Mouse (Mus musculus) midbrain, embryonic 10.5 days (tissue): ENCODE measurements around the gene Gxylt2. TPM values are rescaled to one million over a fixed set of nuclear protein-coding genes. Genes with fewer than 3 reads are reported as not detected.

ENCODE experiments used
- DNase-seq: peaks from one replicate; pipeline ENCODE4 v3.0.0-alpha.2; 2017; ENCODE audit warnings: low spot score
- H3K27ac ChIP-seq: fragments of 300-500 bp; sonication (generic); replicated peaks from 2 replicates; pipeline ENCODE4 v1.5.1; 2016; ENCODE audit warnings: mild to moderate bottlenecking
- H3K27me3 ChIP-seq: fragments of 300-500 bp; sonication (generic); 2 replicates; pipeline ENCODE4 v1.6.1; 2016; ENCODE audit warnings: low read depth, mild to moderate bottlenecking; ENCODE audit not compliant: poor library complexity, severe bottlenecking
- H3K36me3 ChIP-seq: fragments of 300-500 bp; sonication (generic); 2 replicates; pipeline ENCODE4 v1.6.1; 2016; ENCODE audit warnings: mild to moderate bottlenecking, moderate library complexity
- H3K4me1 ChIP-seq: fragments of 300-500 bp; sonication (generic); 2 replicates; pipeline ENCODE4 v1.6.1; 2016
- H3K4me3 ChIP-seq: fragments of 300-500 bp; sonication (generic); 2 replicates; pipeline ENCODE4 v1.5.1; 2016; ENCODE audit warnings: mild to moderate bottlenecking, moderate library complexity
- H3K9me3 ChIP-seq: fragments of 300-500 bp; sonication (generic); replicated peaks from 2 replicates; pipeline ENCODE4 v1.6.1; 2016; ENCODE audit warnings: mild to moderate bottlenecking
- WGBS: fragments of 180-500 bp; shearing (Covaris S2); methylation state at CpG from one replicate; pipeline ENCODE4 v1.1.7; 2016; 5-methylcytosine and 5-hydroxymethylcytosine counted together
- polyA plus RNA-seq: library from polyadenylated mRNA; unstranded; fragments of >200 nt; fragmentation: Nextera tagmentation; extraction: Ambion mirVana; gene quantifications from 2 replicates; pipeline ENCODE4 v1.2.1, GENCODE M21; 2016

The Gxylt2 gene
- polyA plus RNA-seq, 1 experiment from 2014 or later = 1.4 TPM

DNA sequence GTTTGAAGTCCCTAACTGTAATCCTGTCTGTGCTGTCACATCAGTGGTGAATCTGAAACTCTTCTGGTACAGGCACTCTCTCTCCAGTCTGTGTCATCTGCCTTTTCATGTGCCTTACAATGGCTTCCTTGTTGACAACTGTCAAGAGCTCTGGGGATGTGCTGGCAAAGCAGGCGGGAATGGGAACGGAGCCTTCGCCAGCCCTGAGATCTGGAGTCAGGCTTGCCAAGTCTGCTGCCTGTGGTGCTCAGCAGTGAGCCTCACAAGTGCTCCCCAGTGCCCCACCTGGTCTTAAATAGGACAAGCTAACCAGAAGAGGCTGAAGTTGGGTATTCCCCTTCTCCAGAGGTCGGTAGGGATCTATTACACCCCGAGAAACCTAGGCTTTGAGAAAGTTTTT is 3.8 kb upstream of the Gxylt2 start:
- no peaks in the 10 kb centered on the region for H3K9me3 ChIP-seq
- peaks cover 18% of the 10 kb centered on the region for H3K4me1 ChIP-seq
- H3K4me3 ChIP-seq = no peak overlapping the region
- no peak overlapping the region for H3K27ac ChIP-seq
- no peak for DNase-seq
- 73% methylated on average over 5 of the region's 5 CpGs for WGBS
- no peaks in the 10 kb centered on the region for H3K36me3 ChIP-seq
- peaks cover 40% of the 10 kb centered on the region for H3K27me3 ChIP-seq

DNA sequence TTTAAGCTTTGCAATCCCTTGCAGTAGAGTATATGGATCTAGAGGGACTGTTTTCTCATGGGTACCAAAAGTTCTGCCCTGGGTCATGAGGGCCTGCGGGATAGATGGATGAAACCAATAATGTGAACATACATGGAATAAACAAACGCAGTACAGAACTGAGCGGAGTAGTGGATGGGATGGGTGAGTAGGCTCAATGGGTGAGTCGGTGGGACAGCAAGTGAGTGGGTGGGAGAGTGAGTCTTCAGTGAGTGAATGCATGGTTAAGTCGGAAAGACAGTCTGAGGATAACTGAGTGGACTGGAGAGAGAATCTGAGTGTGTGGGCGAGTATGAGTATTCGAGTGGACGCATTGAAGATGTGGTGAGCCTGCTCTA is 349 bp upstream of the Gxylt2 start:
- peak overlapping the region; percentile 83; the same call in 1 of the 2 replicates for H3K27ac ChIP-seq
- no peak for DNase-seq
- no peaks in the 10 kb centered on the region for H3K9me3 ChIP-seq
- peaks cover 27% of the 10 kb centered on the region for H3K4me1 ChIP-seq
- peaks cover 70% of the 10 kb centered on the region for H3K27me3 ChIP-seq
- 47% methylated on average over 8 of the region's 8 CpGs for WGBS
- H3K4me3 ChIP-seq = peak overlapping the region; percentile 85
- H3K36me3 ChIP-seq = no peaks in the 10 kb centered on the region

DNA sequence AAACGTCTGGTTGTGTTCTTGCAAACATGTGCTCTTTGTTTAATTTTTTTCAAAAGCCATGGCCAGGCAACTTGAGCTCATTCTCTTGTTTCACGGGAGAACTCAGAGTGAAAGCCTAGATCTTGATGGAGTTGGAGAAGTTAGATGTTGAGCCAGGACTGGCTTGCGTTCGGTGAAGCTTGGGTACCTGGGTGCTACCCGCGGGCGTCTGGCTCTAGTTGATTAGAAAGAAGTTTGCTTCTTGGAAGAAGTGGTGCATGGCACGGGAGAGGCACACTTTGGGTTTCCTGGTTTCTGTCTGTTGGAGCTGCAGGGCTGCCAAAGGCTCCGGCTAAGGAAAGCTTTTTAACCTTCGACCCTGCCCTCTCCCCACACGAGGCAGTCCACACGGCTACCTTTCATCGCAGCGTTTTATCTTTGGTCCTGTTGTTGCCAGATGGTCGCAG is 855 bp downstream of the Gxylt2 start:
- Histone ChIP-seq H3K9me3 (no peaks in the 10 kb centered on the region), H3K27me3 (peaks cover 70% of the 10 kb centered on the region), H3K36me3 (no peaks in the 10 kb centered on the region), H3K4me3 (peak overlapping the region; percentile 85), H3K4me1 (peaks cover 31% of the 10 kb centered on the region), H3K27ac (peak overlapping the region; percentile 83; the same call in 1 of the 2 replicates)
- WGBS = 2% methylated on average over 15 of the region's 15 CpGs
- DNase-seq = peak; percentile 50

DNA sequence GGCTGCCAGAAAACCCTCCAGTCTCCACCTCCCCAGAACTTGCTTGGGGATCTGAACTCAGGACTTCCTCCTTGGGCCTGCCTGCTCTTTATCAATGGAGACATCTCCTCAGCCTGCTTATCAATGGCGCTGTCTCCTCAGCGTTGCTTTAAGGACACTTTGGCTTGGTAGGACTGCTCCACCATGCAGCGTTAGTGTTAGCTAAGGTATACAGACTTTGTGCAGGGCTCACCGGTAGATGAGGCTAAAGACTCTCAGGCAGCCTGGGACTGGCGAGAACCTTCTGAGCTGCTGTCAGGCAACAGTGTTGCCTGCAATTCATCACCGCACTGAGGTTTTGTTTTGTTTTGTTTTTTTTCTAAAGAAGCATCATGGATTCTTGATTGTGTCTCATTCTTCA is 2.3 kb downstream of the Gxylt2 start:
- no peak for DNase-seq
- WGBS = 84% methylated on average over 6 of the region's 6 CpGs
- Histone ChIP-seq H3K9me3 (no peaks in the 10 kb centered on the region), H3K27me3 (peaks cover 67% of the 10 kb centered on the region), H3K27ac (no peak overlapping the region), H3K4me1 (peaks cover 31% of the 10 kb centered on the region), H3K36me3 (no peaks in the 10 kb centered on the region), H3K4me3 (no peak overlapping the region)

DNA sequence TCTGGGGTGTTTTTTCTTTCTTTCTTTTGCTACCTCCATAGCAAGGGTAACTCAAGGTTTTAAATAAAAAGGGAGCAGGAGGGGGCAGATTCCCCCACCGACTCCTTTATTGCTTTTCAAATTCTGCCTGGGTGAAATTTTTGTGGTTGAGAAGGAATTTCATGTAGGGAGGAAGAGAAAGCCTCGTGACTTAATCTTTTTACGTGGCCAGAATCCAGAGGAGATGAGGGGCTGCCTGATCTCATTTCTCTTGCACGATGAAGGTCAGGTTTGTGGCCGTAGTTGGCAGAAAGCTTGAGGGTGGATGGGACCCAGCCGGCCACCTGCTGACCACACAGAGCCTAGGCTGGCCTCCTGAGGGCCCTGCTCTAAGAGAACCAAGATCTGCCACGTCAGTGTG is 3.0 kb downstream of the Gxylt2 start:
- Histone ChIP-seq H3K36me3 (no peaks in the 10 kb centered on the region), H3K4me1 (peaks cover 31% of the 10 kb centered on the region), H3K27me3 (peaks cover 62% of the 10 kb centered on the region), H3K9me3 (no peaks in the 10 kb centered on the region), H3K27ac (no peak overlapping the region), H3K4me3 (no peak overlapping the region)
- no peak for DNase-seq
- WGBS = 65% methylated on average over 7 of the region's 7 CpGs

DNA sequence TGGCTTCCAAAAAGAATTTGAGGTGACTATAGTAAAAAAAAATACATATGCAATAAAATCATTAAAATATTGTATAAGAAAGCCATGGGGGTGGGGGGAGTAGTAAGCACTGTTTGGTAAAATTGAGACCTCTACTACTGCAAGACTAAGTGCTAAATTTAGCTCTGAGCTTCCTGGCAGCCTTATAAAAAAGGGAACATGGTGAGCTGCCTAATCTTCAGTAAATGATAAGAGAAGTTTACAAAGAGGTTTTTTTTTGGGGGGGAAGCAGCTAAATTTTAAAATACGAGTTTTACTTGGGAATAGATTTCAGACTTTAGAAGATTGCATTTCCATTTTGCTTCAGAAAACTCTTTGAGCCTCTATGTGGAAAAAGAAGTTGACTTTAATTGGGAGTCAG is 3.7 kb downstream of the Gxylt2 start:
- Histone ChIP-seq H3K9me3 (no peaks in the 10 kb centered on the region), H3K36me3 (no peaks in the 10 kb centered on the region), H3K4me1 (peaks cover 31% of the 10 kb centered on the region), H3K4me3 (no peak overlapping the region), H3K27me3 (peaks cover 55% of the 10 kb centered on the region), H3K27ac (no peak overlapping the region)
- DNase-seq = no peak
- 83% methylated on average over 1 of the region's 1 CpGs for WGBS

DNA sequence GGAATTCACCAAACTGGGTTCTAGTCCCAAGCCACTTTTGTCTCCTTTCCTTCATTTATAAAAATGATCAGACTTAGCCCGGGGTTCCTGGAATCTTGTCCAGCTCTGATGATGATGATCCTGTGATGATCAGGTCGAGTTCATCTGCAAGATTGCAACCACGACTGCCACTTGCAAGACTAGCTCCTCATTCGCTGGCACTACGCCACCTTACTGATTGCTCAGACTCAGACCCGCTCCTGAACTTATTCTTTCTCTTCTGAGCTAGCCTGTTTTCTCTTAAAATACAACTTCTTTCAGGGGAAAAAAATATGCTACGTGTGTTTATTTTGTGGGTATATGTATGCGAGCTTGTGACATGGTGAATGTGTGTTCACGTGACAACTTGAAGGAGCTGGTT is 4.5 kb downstream of the Gxylt2 start:
- Histone ChIP-seq H3K4me1 (peaks cover 31% of the 10 kb centered on the region), H3K27me3 (peaks cover 50% of the 10 kb centered on the region), H3K27ac (no peak overlapping the region), H3K4me3 (no peak overlapping the region), H3K36me3 (no peaks in the 10 kb centered on the region), H3K9me3 (no peaks in the 10 kb centered on the region)
- DNase-seq = no peak
- 83% methylated on average over 9 of the region's 9 CpGs for WGBS

DNA sequence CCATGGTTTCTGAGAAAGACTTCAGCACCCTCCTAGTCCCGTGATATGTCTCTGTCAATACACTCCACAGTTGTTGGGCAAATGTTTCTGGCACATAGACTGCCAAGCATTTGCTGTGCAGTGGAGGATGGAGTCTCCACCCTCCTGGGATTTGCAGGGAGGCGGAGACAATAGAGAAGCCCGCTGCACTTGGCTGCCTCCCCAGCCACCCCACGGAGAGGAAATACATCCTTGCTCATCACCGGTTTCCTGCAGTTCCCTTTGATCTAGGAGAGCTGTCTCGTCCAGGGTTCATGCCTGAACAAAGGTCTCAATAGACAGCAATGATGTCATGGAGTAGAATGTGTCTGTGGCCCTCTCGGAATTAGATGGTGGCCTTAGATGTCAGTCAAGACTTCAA is 4.9 kb downstream of the Gxylt2 start:
- WGBS = 22% methylated on average over 7 of the region's 7 CpGs

DNA sequence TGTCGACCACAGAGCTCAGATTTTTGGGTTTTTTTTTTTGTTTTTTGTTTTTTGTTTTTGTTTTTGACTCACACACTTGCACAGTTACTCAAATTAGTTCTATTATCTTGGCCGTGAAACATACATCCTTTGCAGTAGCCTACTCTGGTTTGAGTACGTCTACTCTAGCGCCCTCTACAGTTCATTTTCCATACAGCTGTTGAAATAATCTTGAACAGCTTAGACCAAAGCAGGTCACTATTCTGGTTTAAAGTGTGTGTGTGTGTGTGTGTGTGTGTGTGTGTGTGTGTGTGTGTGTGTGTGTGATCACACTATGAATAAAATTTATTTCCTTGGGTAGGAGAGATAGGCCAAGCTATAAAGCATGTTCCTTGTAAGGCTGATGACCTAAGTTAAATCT is 5.6 kb downstream of the Gxylt2 start:
- Histone ChIP-seq H3K27ac (no peak overlapping the region), H3K9me3 (no peaks in the 10 kb centered on the region), H3K4me3 (no peak overlapping the region), H3K4me1 (peaks cover 19% of the 10 kb centered on the region), H3K36me3 (no peaks in the 10 kb centered on the region), H3K27me3 (peaks cover 38% of the 10 kb centered on the region)
- WGBS = 36% methylated on average over 4 of the region's 4 CpGs
- DNase-seq = no peak

More for the DNA sequence above, 4.9 kb downstream of the Gxylt2 start:
- DNase-seq = peak; percentile 58
- Histone ChIP-seq H3K27me3 (peaks cover 45% of the 10 kb centered on the region), H3K36me3 (no peaks in the 10 kb centered on the region), H3K4me3 (no peak overlapping the region), H3K9me3 (no peaks in the 10 kb centered on the region), H3K27ac (no peak overlapping the region), H3K4me1 (peaks cover 26% of the 10 kb centered on the region)

DNA sequence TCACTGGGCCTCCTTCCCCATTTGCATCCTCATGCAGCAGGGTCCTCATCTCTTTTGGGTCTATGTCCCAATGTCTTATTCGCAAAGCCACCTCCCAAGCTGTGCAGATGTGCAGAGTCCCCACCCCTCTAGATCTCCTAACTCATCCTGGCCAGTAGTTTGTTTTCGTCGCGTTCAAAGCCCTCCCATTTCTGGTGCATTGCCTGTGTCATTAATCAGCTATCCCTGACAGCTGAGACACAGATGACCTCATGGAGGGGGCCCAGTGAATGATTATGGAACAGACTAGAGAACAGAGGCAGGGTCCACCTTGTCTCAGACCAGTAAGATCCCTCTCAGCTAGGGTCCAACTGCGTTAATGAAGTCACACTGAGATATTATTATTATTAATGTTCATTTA is 6.3 kb downstream of the Gxylt2 start:
- Histone ChIP-seq H3K36me3 (no peaks in the 10 kb centered on the region), H3K27ac (no peak overlapping the region), H3K4me1 (peaks cover 12% of the 10 kb centered on the region), H3K27me3 (peaks cover 31% of the 10 kb centered on the region), H3K4me3 (no peak overlapping the region), H3K9me3 (no peaks in the 10 kb centered on the region)
- no peak for DNase-seq
- WGBS = 90% methylated on average over 5 of the region's 5 CpGs

DNA sequence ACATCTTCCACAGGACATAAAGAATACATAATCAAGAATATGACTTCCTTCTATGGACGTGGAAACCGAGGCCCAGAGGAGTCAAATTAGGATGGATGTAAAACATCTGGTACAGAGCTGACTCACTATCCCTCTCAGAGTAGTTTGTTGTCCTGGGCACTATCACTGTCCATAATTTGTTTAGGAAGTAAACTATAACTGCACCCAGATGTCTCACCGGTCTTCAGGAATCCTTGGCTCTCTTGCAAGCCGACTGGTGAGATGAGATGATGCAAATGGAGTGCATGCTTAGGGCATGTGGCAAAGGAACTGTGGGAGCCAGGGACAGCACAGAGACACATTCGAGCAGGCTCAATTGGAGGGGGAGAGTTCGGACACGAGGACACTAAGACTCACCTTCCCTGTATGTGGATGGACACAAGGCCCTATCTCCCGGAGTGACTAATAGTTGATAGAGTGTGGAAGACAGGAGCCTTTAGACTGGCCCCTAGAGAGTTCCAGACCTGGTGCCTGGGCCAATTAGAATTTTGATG is 10.8 kb downstream of the Gxylt2 start:
- H3K4me1 ChIP-seq = no peaks in the 10 kb centered on the region
- no peak overlapping the region for H3K4me3 ChIP-seq
- H3K27me3 ChIP-seq = peaks cover 3% of the 10 kb centered on the region; the same call in 1 of the 2 replicates
- H3K9me3 ChIP-seq = no peaks in the 10 kb centered on the region
- 86% methylated on average over 8 of the region's 8 CpGs for WGBS
- H3K36me3 ChIP-seq = no peaks in the 10 kb centered on the region
- DNase-seq = no peak
- no peak overlapping the region for H3K27ac ChIP-seq

DNA sequence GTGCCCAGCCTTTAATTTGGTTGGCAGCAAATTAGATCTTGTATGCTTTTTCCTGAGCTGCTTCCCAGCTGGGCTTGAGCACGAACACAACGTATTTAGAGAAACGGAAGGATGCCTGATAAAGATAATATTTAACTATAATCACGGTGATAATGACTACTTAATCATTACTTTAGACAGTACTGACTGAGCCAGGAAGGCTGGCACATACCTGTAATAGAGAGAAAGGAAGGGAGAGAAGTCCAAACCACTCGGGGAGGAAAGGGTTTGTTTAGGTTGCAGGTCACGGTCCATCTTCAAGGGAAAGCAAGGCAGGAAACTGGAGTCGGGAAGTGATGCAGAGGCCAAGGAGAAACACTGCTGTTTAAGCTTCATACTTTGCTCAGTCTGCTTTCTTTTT is 11.6 kb downstream of the Gxylt2 start:
- H3K4me3 ChIP-seq = no peak overlapping the region
- H3K27ac ChIP-seq = no peak overlapping the region
- DNase-seq = no peak
- no peaks in the 10 kb centered on the region for H3K9me3 ChIP-seq
- no peaks in the 10 kb centered on the region for H3K36me3 ChIP-seq
- H3K27me3 ChIP-seq = peaks cover 3% of the 10 kb centered on the region
- H3K4me1 ChIP-seq = peaks cover 2% of the 10 kb centered on the region; the same call in 1 of the 2 replicates
- 82% methylated on average over 7 of the region's 7 CpGs for WGBS

DNA sequence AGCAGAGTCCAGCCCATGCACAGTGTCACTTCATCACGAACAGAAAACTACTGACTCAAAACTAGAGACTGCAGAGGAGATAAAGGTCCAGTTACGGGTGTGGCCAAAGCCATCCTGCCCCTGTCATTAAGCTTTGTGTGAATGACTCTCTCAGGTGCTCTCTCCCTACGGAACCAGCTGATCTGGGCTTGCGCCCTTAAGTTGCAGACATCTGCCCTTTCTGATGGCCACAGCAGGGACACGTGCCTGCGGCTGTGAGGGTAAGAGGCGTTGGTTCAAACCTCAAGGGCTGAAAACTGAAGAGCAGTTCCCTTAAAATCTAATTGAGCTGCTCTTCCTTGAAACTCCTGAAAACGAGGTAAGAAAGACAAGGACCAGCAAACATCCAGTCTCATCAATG is 12.3 kb downstream of the Gxylt2 start:
- 84% methylated on average over 8 of the region's 8 CpGs for WGBS
- no peak for DNase-seq
- no peaks in the 10 kb centered on the region for H3K36me3 ChIP-seq
- H3K4me1 ChIP-seq = peaks cover 6% of the 10 kb centered on the region
- no peak overlapping the region for H3K27ac ChIP-seq
- no peaks in the 10 kb centered on the region for H3K9me3 ChIP-seq
- H3K4me3 ChIP-seq = no peak overlapping the region
- peaks cover 3% of the 10 kb centered on the region for H3K27me3 ChIP-seq

DNA sequence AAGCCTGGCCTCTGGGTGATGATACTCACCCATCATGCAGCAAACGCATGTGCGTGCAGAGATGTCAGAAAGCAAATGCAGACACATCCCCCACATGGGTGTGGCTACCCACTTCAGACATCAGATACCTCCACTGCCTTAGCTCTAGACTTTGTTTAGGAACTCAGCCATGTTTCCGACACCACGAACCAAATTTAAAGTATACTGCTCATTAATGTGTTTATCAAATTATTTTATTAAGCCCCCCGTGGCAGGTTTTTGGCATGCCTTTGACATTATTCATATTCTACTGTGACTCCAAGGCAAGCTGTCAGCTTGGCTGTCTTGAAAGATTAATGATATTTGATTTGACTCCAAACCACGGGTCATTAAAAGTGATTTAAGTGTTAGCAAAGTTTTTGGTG is 15.6 kb downstream of the Gxylt2 start:
- Histone ChIP-seq H3K27me3 (no peaks in the 10 kb centered on the region; the same call in none of the 2 replicates), H3K36me3 (no peaks in the 10 kb centered on the region), H3K4me3 (no peak overlapping the region), H3K9me3 (no peaks in the 10 kb centered on the region), H3K4me1 (peaks cover 6% of the 10 kb centered on the region), H3K27ac (no peak overlapping the region)
- WGBS = 91% methylated on average over 6 of the region's 6 CpGs
- DNase-seq = no peak
